In genomic region chr9:35324571-35324970, GRCm38 (mm10) we compare ENCODE assay signal across 17 mouse cellular contexts. TPM values are rescaled to one million over a fixed set of nuclear protein-coding genes. Genes with fewer than 3 reads are reported as not detected.
DNase-seq lines count a peak whose midpoint lies in the region; ATAC-seq and TF ChIP-seq lines count a peak whose summit lies in the region.
"Had no signal": no experiment of that assay in that cellular context is flagged by ENCODE, and none has a peak within 500 bp of the region (broad histone marks: within the 10 kb centered on the region; RNA-seq: fewer than 3 reads in every experiment).

No protein-coding gene starts in this region.

- no peaks in the 10 kb centered on the region for H3K36me3 ChIP-seq in intestine, postnatal 0 days (ENCODE audit: control insufficient read depth, insufficient read depth)
- no peaks in the 10 kb centered on the region for H3K36me3 ChIP-seq in midbrain, embryonic 16.5 days (ENCODE audit: control insufficient read depth, insufficient read depth, low read length)
- H3K36me3 ChIP-seq: hindbrain, embryonic 12.5 days; neural tube, embryonic 13.5 days had no signal

- H3K9ac ChIP-seq in intestine, postnatal 0 days (ENCODE audit: low read depth, low read length) = no peak overlapping the region
- H3K9ac ChIP-seq in midbrain, embryonic 16.5 days (ENCODE audit: low read depth, low read length) = no peak overlapping the region
- H3K9ac ChIP-seq: hindbrain, embryonic 12.5 days; neural tube, embryonic 13.5 days had no signal

- WGBS in intestine, postnatal 0 days = 32% methylated on average over 2 of the region's 2 CpGs
- 68% methylated on average over 2 of the region's 2 CpGs for WGBS in midbrain, embryonic 16.5 days

- CTCF ChIA-PET in Patski (lab: Charles Lee) = interaction anchor here (1.2 to 1.5 kb wide), 3 partner anchors 9 to 217 kb away, joined by 3 to 5 read pairs (median 4); no protein-coding TSS in a partner anchor

- H3K4me1 ChIP-seq in intestine, postnatal 0 days (replicated peaks; ENCODE audit: control insufficient read depth, insufficient read depth, low read length) = no peaks in the 10 kb centered on the region
- H3K4me1 ChIP-seq in midbrain, embryonic 16.5 days (ENCODE audit: control insufficient read depth, insufficient read depth, low read length) = no peaks in the 10 kb centered on the region
- H3K4me1 ChIP-seq: neural tube, embryonic 13.5 days had no signal

- H3K9me3 ChIP-seq in intestine, postnatal 0 days (ENCODE audit: control insufficient read depth) = no peaks in the 10 kb centered on the region
- no peaks in the 10 kb centered on the region for H3K9me3 ChIP-seq in midbrain, embryonic 16.5 days (replicated peaks; ENCODE audit: control insufficient read depth, low read length, poor library complexity, severe bottlenecking)
- H3K9me3 ChIP-seq: neural tube, embryonic 13.5 days had no signal

- ATAC-seq in Patski = peak; percentile 14
- peak; percentile 52 for ATAC-seq in intestine, postnatal 0 days
- no peak for ATAC-seq in midbrain, embryonic 16.5 days
- ATAC-seq: forebrain, embryonic 16.5 days had no signal

- H3K27ac ChIP-seq in intestine, postnatal 0 days (ENCODE audit: low read depth, low read length) = no peak overlapping the region
- no peak overlapping the region for H3K27ac ChIP-seq in midbrain, embryonic 16.5 days (ENCODE audit: low read length)
- H3K27ac ChIP-seq: hindbrain, embryonic 12.5 days; neural tube, embryonic 13.5 days had no signal

- in situ Hi-C loops in Patski (cut with MboI; ENCODE audit: low pct_unique_long_range_greater_than_20kb) = no loop called here

- DNase-seq in kidney, postnatal 10 days = peak; percentile 69
- no peak for DNase-seq in kidney, postnatal 25 days
- peak; percentile 67 for DNase-seq in Patski (ENCODE audit: low read depth, low spot score)
- peak; percentile 68 for DNase-seq in retina, embryonic 14.5 days (ENCODE audit: low spot score)
- DNase-seq in right cerebral cortex, postnatal 10 days (ENCODE audit: low spot score in 2 of 2) = no peak
- DNase-seq: adrenal gland, adult 2 months; cerebellum, adult 9-10 months; gastrocnemius, postnatal 36 days; layer of hippocampus, adult 9-11 months; left cerebral cortex, postnatal 4 days; midbrain, embryonic 14.5 days; right cerebral cortex, adult 18-20 months had no signal

- no peaks in the 10 kb centered on the region for H3K27me3 ChIP-seq in Patski
- peaks cover 6% of the 10 kb centered on the region for H3K27me3 ChIP-seq in intestine, postnatal 0 days (replicated peaks; ENCODE audit: control insufficient read depth, insufficient read depth, low read length)
- H3K27me3 ChIP-seq in midbrain, embryonic 16.5 days (ENCODE audit: control insufficient read depth, insufficient read depth, low read depth, low read length) = peaks cover 9% of the 10 kb centered on the region; the same call in 1 of the 2 replicates

- H3K4me2 ChIP-seq in intestine, postnatal 0 days (replicated peaks; ENCODE audit: low read depth) = no peak overlapping the region
- no peak overlapping the region for H3K4me2 ChIP-seq in midbrain, embryonic 16.5 days (ENCODE audit: low read length)
- H3K4me2 ChIP-seq: hindbrain, embryonic 12.5 days; neural tube, embryonic 13.5 days had no signal

- TF ChIP-seq CTCF in Patski (IDR thresholded peaks at IDR 0.05) = no peak
- no peak for TF ChIP-seq CTCF in intestine, postnatal 0 days (IDR thresholded peaks at IDR 0.05; ENCODE audit: low read depth)

- POLR2A ChIA-PET in Patski (lab: Charles Lee) = interaction anchor here (1.7 kb wide), 1 partner anchor 10 kb away, joined by 3 read pairs; no protein-coding TSS in a partner anchor

- no peak overlapping the region for H3K4me3 ChIP-seq in intestine, postnatal 0 days (ENCODE audit: low read depth, low read length)
- H3K4me3 ChIP-seq in midbrain, embryonic 16.5 days (ENCODE audit: low read depth, low read length) = no peak overlapping the region
- H3K4me3 ChIP-seq: hindbrain, embryonic 12.5 days; neural tube, embryonic 13.5 days had no signal

RNA-seq across cellular contexts. Expression of gene Rpusd4, which starts 56.9 kb away (rescaled TPM):
- 25.6 TPM for polyA plus RNA-seq in Patski (2021)
- polyA plus RNA-seq in intestine, postnatal 0 days (2015; fragmentation: Nextera tagmentation; extraction: Ambion mirVana) = 16.3 and 16.6 TPM in 2 replicates
- polyA plus RNA-seq in midbrain, embryonic 16.5 days (2015; fragmentation: Nextera tagmentation; extraction: Ambion mirVana) = 16.7 and 18.5 TPM in 2 replicates

RNA-seq across cellular contexts. Expression of gene Fam118b, which starts 57.0 kb away (rescaled TPM):
- polyA plus RNA-seq in Patski (2021) = 30.5 TPM
- polyA plus RNA-seq in intestine, postnatal 0 days (2015; fragmentation: Nextera tagmentation; extraction: Ambion mirVana) = 73.5 and 80.7 TPM in 2 replicates
- 59.1 and 60.7 TPM in 2 replicates for polyA plus RNA-seq in midbrain, embryonic 16.5 days (2015; fragmentation: Nextera tagmentation; extraction: Ambion mirVana)

Comparison
In these comparisons a context has a peak if more than half of its experiments do, and no peak if none do; other contexts are left out.
1. DNase-seq: peak in kidney, postnatal 10 days (single experiment), Patski (single experiment) and retina, embryonic 14.5 days (single experiment); none in kidney, postnatal 25 days (0 of 2) and right cerebral cortex, postnatal 10 days (0 of 2).